Mouse (Mus musculus) embryonic fibroblast, embryonic 13.5 days (primary cell): ENCODE results near the gene Snx18. TPM values are rescaled to one million over a fixed set of nuclear protein-coding genes. Genes with fewer than 3 reads are reported as not detected.

Experiments used
- H3K27ac ChIP-seq: 2 replicates; pipeline ENCODE4 v1.5.1; 2012; ENCODE audit warnings: low read length, control low read depth, inconsistent platforms; ENCODE audit not compliant: insufficient read depth
- H3K4me1 ChIP-seq: 2 replicates; pipeline ENCODE4 v1.6.1; 2011; ENCODE audit warnings: low read length; ENCODE audit not compliant: control insufficient read depth, insufficient read depth
- H3K4me3 ChIP-seq: 2 replicates; pipeline ENCODE4 v1.5.1; 2011; ENCODE audit warnings: mild to moderate bottlenecking, control low read depth, low read length; ENCODE audit not compliant: insufficient read depth
- CTCF ChIP-seq: IDR thresholded peaks from 2 replicates; pipeline ENCODE4 v1.5.1; 2011; ENCODE audit warnings: mild to moderate bottlenecking, control low read depth, low read length, moderate library complexity, borderline replicate concordance; ENCODE audit not compliant: insufficient read depth
- POLR2A ChIP-seq: IDR thresholded peaks from 2 replicates; pipeline ENCODE4 v1.6.1; 2011; ENCODE audit warnings: low read depth, mild to moderate bottlenecking, control low read depth, low read length, moderate library complexity
- polyA plus RNA-seq: library from polyadenylated mRNA; stranded (reverse); fragments of >200 nt; gene quantifications from 2 replicates; pipeline ENCODE4 v1.2.4, GENCODE M21; 2011; ENCODE audit warnings: low read depth; ENCODE audit not compliant: missing spikeins, insufficient read length

Snx18 gene
- polyA plus RNA-seq, 1 experiment, result 60.7 TPM

DNA sequence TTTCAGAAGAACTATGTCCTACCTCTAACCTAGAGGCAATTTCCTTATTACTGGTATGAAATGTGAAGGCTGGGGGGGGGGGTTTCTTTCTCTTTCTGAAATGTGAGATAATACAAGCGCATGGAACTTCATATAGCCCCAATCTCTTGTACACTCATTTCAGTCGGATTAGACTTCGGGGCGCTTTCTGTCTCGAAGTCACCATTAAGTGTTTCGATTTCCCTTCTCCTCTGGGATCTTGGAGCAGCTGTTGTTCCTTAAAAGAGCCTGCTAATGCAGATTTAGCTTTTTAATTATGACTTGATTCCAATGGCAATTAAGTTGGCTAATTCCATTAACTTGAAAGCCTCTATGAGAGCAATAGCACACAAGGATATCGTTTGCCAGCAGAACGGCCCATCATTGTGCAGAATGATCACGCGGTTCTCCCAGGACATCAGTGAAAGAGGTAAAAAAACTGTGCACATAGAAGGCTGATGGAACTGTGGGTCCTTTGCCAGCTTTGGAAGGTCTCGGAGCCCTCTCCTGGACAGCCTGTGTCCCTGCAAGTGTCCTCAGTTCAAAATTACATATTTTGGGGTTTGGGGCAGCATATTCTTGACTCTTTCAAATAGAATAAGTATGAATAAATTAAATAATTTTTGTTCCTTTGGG is 22.7 kb upstream of the Snx18 start:
- TF ChIP-seq CTCF, result no peak
- TF ChIP-seq POLR2A, result no peak
- Histone ChIP-seq H3K4me1 (no peaks in the 10 kb centered on the region), H3K4me3 (no peak overlapping the region), H3K27ac (no peak overlapping the region)

DNA sequence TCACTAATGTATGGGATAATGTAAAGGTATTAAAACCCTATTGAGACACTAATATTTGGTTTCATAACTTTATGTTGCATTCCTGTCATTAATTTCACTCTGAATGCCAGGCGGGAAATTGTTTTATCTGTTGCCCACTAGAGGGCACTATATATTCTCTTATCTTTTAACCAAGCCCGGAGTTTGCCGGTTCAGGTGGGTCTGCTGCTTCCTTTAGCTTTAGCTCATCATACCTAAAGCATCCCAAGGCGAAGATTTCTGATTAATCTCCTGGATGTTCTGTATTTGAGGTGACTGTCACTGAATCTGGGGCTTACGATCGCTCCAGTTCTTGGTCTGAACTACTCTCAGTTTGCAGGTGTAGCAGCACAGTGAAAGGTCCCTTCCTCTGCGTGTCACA is 20.6 kb upstream of the Snx18 start:
- Histone ChIP-seq H3K27ac (no peak overlapping the region), H3K4me3 (no peak overlapping the region), H3K4me1 (no peaks in the 10 kb centered on the region)
- no peak for TF ChIP-seq CTCF
- no peak for TF ChIP-seq POLR2A

DNA sequence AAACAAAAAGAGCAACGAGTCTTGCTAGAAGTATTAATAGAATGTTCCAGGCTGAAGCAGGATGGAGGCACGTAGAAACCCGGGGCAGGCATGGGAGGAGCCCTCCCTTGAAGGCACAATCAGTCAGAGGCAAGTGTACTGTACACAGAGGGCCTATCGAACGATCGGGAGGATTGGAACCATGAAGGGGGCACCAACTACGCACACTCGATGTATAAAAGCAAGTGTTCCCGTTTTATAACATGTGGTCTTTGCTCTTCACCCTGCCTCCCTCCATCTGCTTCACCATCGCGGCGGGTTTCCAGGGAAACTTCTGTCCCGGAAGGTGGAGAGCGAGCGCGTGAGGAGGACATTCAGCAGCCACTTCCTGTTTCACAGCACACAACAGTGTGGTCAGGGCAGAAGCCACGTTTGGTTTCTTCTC is 17.4 kb upstream of the Snx18 start:
- H3K27ac ChIP-seq, result no peak overlapping the region
- no peaks in the 10 kb centered on the region for H3K4me1 ChIP-seq
- TF ChIP-seq POLR2A (no peak), CTCF (no peak)
- no peak overlapping the region for H3K4me3 ChIP-seq

DNA sequence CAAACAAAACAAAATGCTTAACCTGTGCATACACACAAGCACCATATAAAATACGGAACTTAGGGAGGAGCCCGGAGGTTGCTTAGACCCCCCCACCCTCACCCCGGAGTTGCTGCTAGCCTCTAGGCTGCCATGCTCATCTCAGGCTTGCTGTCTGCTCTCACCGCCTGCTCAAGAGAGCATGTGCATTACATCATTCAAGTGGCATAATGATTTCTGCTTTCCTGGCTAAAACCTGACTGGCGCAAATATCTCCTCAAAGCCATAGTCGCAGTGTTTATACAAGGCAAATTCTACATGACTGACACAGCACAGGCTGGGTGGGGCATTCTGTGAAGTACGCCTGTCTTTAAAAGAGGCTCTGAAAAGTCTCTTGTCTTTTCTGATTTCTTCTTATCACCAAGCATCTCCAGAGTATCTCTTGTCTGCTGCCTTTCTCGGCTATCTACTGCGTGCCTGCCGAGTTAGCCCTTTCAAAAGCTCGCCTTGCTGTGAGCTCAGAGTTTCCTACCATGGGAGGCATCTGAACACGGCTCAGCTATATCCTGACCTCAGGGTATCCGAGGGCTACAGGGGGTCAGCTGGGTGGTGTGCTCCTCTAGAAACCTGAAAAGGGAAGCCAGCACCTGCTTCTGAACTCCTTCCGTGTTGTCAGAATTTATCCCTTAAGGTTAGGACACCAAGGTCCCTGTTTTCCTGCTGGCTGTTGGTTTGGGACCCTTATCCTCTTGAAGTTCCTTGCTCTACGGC is 16.5 kb upstream of the Snx18 start:
- H3K4me1 ChIP-seq, result no peaks in the 10 kb centered on the region
- no peak overlapping the region for H3K27ac ChIP-seq
- no peak for TF ChIP-seq CTCF
- TF ChIP-seq POLR2A, result no peak
- no peak overlapping the region for H3K4me3 ChIP-seq

- H3K4me3 ChIP-seq, result no peak overlapping the region
- no peaks in the 10 kb centered on the region for H3K4me1 ChIP-seq
- TF ChIP-seq CTCF, result no peak
- no peak for TF ChIP-seq POLR2A
- no peak overlapping the region for H3K27ac ChIP-seq
These were observed 14.1 kb upstream of the Snx18 start for GRCm38 (mm10) chr13:113632506-113632905.

DNA sequence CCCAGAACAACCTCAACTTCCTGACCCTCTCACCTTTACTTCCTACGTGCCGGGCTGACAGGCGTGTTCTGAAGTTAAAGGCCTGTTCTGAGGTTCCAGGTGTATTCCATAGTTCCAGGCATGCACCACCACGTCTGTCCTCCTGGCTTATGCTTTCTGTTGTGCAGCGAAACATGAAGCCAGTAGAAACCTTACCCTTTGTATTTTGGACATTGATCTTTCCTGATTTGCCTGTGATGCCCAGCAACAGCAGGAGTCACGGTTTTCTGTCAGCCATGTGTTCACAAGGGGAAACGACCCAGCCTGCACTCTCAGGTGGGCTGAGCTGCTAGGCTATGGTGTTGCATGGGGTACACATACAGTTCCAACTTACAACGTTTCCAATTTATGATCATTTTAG is 9.2 kb upstream of the Snx18 start:
- TF ChIP-seq POLR2A (no peak), CTCF (no peak)
- 0 out of 2 replicates have a peak, but pooled peaks cover under 1% of the 10 kb centered on the region for H3K4me1 ChIP-seq
- no peak overlapping the region for H3K4me3 ChIP-seq
- no peak overlapping the region for H3K27ac ChIP-seq

DNA sequence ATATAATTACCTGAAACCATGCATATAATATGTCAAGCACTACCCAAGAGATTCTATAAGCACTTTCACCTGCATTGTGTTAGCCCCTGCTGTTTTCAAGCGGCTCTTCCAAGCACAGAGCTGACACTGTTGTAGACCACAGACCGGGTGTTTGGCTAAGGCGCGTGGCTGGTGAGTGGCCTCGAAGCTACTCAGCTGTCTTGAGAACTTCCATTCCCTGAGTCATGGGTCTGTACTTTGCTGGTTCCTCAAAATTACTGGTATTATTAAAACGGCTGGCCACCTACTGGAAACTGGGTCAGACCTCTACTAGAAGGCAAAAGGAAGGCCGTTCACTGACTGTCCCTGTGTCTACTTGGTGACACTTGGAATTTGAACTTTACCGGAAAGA is 4.5 kb upstream of the Snx18 start:
- no peak for TF ChIP-seq CTCF
- peaks cover 6% of the 10 kb centered on the region for H3K4me1 ChIP-seq
- peak overlapping the region; percentile 62 for H3K27ac ChIP-seq

GRCm38 (mm10) chr13:113622122-113622864 is 3.9 kb upstream of the Snx18 start:
- Histone ChIP-seq H3K4me1 (peaks cover 6% of the 10 kb centered on the region), H3K4me3 (no peak overlapping the region), H3K27ac (peak overlapping the region; percentile 70)
- TF ChIP-seq CTCF (no peak), POLR2A (no peak)

More for the DNA sequence above, 4.5 kb upstream of the Snx18 start:
- no peak overlapping the region for H3K4me3 ChIP-seq

GRCm38 (mm10) chr13:113619003-113619402 is 639 bp upstream of the Snx18 start:
- no peak overlapping the region for H3K4me3 ChIP-seq
- TF ChIP-seq CTCF (no peak), POLR2A (no peak)
- peaks cover 6% of the 10 kb centered on the region for H3K4me1 ChIP-seq
- H3K27ac ChIP-seq, result no peak overlapping the region
